Mouse (Mus musculus): ENCODE measurements around the gene Slain2.
A peak's percentile ranks its signal among the peaks of the same experiment; 100 is the strongest.

Slain2 gene

DNA sequence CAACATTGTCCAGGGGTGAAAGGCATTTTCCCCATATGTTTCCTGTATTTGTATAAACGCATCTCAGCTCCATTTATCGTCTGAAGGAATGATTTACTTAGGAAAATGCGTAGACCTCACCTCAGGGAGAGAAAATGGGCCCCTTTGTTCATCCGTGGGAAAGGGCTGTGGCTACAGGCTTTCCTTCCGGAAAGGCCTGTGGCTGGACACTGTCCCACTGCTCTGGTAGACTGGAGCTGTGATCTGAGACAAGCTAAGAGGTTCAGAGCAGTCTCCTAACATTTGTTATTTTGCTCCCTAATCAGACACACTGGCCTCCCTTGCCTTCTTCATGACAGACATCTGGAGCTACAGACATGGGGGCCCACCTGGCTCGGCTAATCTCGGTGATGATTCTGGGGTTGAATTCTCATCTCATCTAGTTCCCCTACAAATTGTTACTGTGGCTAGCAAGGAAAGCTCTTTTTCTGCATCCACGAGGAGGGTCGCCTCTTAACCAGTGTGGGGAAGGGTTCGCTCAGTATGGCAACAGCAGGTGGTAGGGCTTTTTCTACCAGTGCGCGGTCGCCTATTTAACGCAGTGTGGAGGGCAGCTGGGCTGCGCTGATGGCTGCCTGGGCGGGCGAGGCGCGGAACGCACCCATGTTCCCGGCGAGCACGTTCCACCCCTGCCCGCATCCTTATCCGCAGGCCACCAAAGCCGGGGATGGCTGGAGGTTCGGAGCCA is 98.9 kb downstream of the Slain2 start:
- DNase-seq (ENCODE audit: extremely low spot score) = peak; percentile 15

DNA sequence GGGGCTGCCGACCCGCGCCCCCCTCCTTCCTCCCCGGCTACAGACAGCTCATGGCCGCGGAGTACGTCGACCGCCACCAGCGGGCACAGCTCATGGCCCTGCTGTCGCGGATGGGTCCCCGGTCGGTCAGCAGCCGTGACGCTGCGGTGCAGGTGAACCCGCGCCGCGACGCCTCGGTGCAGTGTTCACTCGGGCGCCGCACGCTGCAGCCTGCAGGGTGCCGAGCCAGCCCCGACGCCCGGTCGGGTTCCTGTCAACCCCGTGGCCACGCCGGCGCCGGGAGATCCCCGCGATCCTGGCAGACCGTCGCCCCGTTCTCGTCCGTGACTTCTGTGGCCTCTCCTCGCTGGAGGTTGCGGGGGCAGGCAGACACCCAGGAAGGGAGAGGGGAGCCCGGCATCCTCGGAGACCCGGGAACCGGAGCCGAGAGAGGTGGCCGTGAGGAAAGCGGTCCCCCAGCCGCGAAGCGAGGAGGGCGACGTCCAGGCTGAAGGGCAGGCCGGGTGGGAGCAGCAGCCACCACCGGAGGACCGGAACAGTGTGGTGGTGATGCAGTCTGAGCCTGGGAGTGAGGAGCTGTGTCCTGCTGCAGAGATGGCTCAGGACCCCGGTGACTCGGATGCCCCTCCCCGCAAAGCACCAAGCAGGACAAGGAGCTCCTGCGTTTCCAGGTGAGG is 99.6 kb downstream of the Slain2 start:
- peak; percentile 31 for DNase-seq (ENCODE audit: extremely low spot score)

GRCm38 (mm10) chr5:73014745-73015144 is 100.6 kb downstream of the Slain2 start:
- DNase-seq (ENCODE audit: extremely low spot score) = no peak

DNA sequence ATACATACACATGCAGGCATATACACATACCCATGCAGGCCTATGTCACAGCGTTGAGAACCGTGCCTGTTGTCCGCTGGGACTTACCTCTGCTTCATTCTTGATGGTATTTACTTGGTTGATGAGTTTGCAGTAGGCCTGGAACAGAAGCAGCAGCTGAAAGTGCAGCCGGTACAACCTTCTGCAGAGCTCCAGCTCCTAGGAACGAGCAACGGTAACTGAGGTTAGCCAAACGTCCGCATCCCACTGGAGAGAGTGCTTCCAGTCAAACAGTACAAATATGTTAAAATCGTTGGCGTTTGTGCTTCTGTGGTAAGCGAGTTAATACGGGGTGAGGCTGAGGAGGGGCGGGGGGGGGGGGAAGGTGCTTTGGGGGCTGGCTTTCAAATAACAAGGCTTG is 109.7 kb downstream of the Slain2 start:
- no peak for DNase-seq (ENCODE audit: extremely low spot score)
